Comparison of ENCODE assay signal across 7 mouse cellular contexts in genomic region chr4:43558028-43558630, GRCm38 (mm10). TPM values are rescaled to one million over a fixed set of nuclear protein-coding genes. Genes with fewer than 3 reads are reported as not detected.
DNase-seq lines count a peak whose midpoint lies in the region; ATAC-seq and TF ChIP-seq lines count a peak whose summit lies in the region.

No protein-coding gene starts in this region.

- H3K79me2 ChIP-seq in myocyte (ENCODE audit: control insufficient read depth, insufficient read depth): peaks cover 53% of the 10 kb centered on the region

- H3K4me2 ChIP-seq in forebrain, embryonic 13.5 days: no peak overlapping the region
- H3K4me2 ChIP-seq in myocyte (ENCODE audit: low read depth): peak overlapping the region; percentile 96

- H3K27ac ChIP-seq in forebrain, embryonic 13.5 days: 0 out of 2 replicates have a peak overlapping the region, but pooled peaks have one; percentile 14

- TF ChIP-seq POLR2A in myocyte (IDR thresholded peaks at IDR 0.05; ENCODE audit: insufficient read length, low read depth): peak; percentile 48

- peaks cover 34% of the 10 kb centered on the region for H3K4me1 ChIP-seq in forebrain, embryonic 13.5 days

- H3K9ac ChIP-seq in forebrain, embryonic 13.5 days: no peak overlapping the region; the same call in 1 of the 2 replicates

- no peaks in the 10 kb centered on the region for H3K9me3 ChIP-seq in forebrain, embryonic 13.5 days (replicated peaks)

- peaks cover 38% of the 10 kb centered on the region for H3K36me3 ChIP-seq in forebrain, embryonic 13.5 days (ENCODE audit: poor library complexity, severe bottlenecking)
- peaks cover 39% of the 10 kb centered on the region for H3K36me3 ChIP-seq in myocyte (ENCODE audit: control insufficient read depth, insufficient read depth)

- intact Hi-C loops in left cerebral cortex, postnatal 36 days (cut with DNase I): loop anchor here (5.0 kb wide), 1 partner anchor 66 kb away; the partner anchor contains the start of gene Ccdc107

- DNase-seq in urinary bladder, postnatal 14 days (ENCODE audit: low spot score): peak; percentile 33
- DNase-seq in urinary bladder, postnatal 4 days (ENCODE audit: low spot score in 2 of 2): no peak
- peak; percentile 84 for DNase-seq in kidney, postnatal 14 days
- DNase-seq in left cerebral cortex, postnatal 36 days (ENCODE audit: low spot score in 2 of 2): no peak

- no peak overlapping the region for H3K4me3 ChIP-seq in forebrain, embryonic 13.5 days
- H3K4me3 ChIP-seq in myocyte: peak overlapping the region; percentile 82

- peak overlapping the region; percentile 88 for H3ac ChIP-seq in myocyte (ENCODE audit: control insufficient read depth, insufficient read length)

- ATAC-seq in forebrain, embryonic 13.5 days: no peak
- no peak for ATAC-seq in cerebellum, adult (ENCODE audit: insufficient number of reproducible peaks, low FRiP score, low TSS enrichment)

- H3K27me3 ChIP-seq in forebrain, embryonic 13.5 days: no peaks in the 10 kb centered on the region
- H3K27me3 ChIP-seq in myocyte (ENCODE audit: control insufficient read depth, insufficient read depth, insufficient read length): no peaks in the 10 kb centered on the region

- 60% methylated on average over 5 of the region's 5 CpGs for WGBS in forebrain, embryonic 13.5 days

TF ChIP-seq in myocyte, 11 proteins besides CTCF, POLR2A, EP300 and RAD21:
- TF ChIP-seq POLR2AphosphoS2 (IDR thresholded peaks at IDR 0.05; ENCODE audit: insufficient read length, low read depth): peak; percentile 18
- no peak for TF ChIP-seq MAX (IDR thresholded peaks at IDR 0.05; ENCODE audit: low read depth)
- no peak for TF ChIP-seq USF1 (IDR thresholded peaks at IDR 0.05; ENCODE audit: low read depth)
- TF ChIP-seq SRF (IDR thresholded peaks at IDR 0.05; ENCODE audit: control insufficient read depth, insufficient read length, low read depth): no peak
- TF ChIP-seq MYOD1 (IDR thresholded peaks at IDR 0.05; ENCODE audit: control insufficient read depth in 1 of 3, insufficient read length in 2 of 3, low read depth in 2 of 3): no peak
- no peak for TF ChIP-seq MYOG (IDR thresholded peaks at IDR 0.05; ENCODE audit: control insufficient read depth in 1 of 3, insufficient read depth in 1 of 3, insufficient read length in 2 of 3, low read depth in 2 of 3)
- TF ChIP-seq REST (IDR thresholded peaks at IDR 0.05; ENCODE audit: insufficient read depth, insufficient read length): no peak
- TF ChIP-seq CEBPB (IDR thresholded peaks at IDR 0.05; ENCODE audit: insufficient read depth, poor library complexity, severe bottlenecking): 0 out of 2 replicates have a peak, but pooled peaks have one; percentile 32
- no peak for TF ChIP-seq TCF12 (IDR thresholded peaks at IDR 0.05; ENCODE audit: insufficient read depth, poor library complexity, severe bottlenecking)
- no peak for TF ChIP-seq TCF3 (IDR thresholded peaks at IDR 0.05; ENCODE audit: insufficient read length, low read depth)

RNA-seq across cellular contexts. Expression of gene Creb3, which starts 4.0 kb away (rescaled TPM):
- 61.8 and 65.1 TPM in 2 replicates for polyA plus RNA-seq in forebrain, embryonic 13.5 days (2015; fragmentation: Nextera tagmentation; extraction: Ambion mirVana)
- 73.9 TPM for polyA plus RNA-seq in myocyte (2012; fragmentation: generic; extraction: Trizol)
- 10 to 100 TPM; 74.4 to 84.8 TPM for total RNA-seq in left cerebral cortex, postnatal 36 days (2021)

RNA-seq across cellular contexts. Expression of gene Tln1, which starts 4.4 kb away (rescaled TPM):
- 48.0 and 54.7 TPM in 2 replicates for polyA plus RNA-seq in forebrain, embryonic 13.5 days (2015; fragmentation: Nextera tagmentation; extraction: Ambion mirVana)
- polyA plus RNA-seq in myocyte (2012; fragmentation: generic; extraction: Trizol): 225 TPM
- total RNA-seq in left cerebral cortex, postnatal 36 days (2021): 10 to 100 TPM; 43.0 to 45.4 TPM

RNA-seq across cellular contexts. Expression of gene Rgp1, which starts 20.4 kb away (rescaled TPM):
- polyA plus RNA-seq in forebrain, embryonic 13.5 days (2015; fragmentation: Nextera tagmentation; extraction: Ambion mirVana): 27.5 and 27.9 TPM in 2 replicates
- 28.6 TPM for polyA plus RNA-seq in myocyte (2012; fragmentation: generic; extraction: Trizol)
- total RNA-seq in left cerebral cortex, postnatal 36 days (2021): 10 to 100 TPM; 42.3 to 55.8 TPM

RNA-seq across cellular contexts. Expression of gene Gba2, which starts 20.5 kb away (rescaled TPM):
- polyA plus RNA-seq in forebrain, embryonic 13.5 days (2015; fragmentation: Nextera tagmentation; extraction: Ambion mirVana): 44.5 and 47.4 TPM in 2 replicates
- 5.9 TPM for polyA plus RNA-seq in myocyte (2012; fragmentation: generic; extraction: Trizol)
- total RNA-seq in left cerebral cortex, postnatal 36 days (2021): 10 to 100 TPM; 64.9 to 71.9 TPM

RNA-seq across cellular contexts. Expression of gene Msmp, which starts 26.2 kb away (rescaled TPM):
- polyA plus RNA-seq in forebrain, embryonic 13.5 days (2015; fragmentation: Nextera tagmentation; extraction: Ambion mirVana): 0.65 and 1.8 TPM in 2 replicates
- not detected for polyA plus RNA-seq in myocyte (2012; fragmentation: generic; extraction: Trizol)
- not detected for total RNA-seq in left cerebral cortex, postnatal 36 days (2021)

Comparison
In these comparisons a context has a peak if more than half of its experiments do, and no peak if none do; other contexts are left out.
1. DNase-seq: peak in urinary bladder, postnatal 14 days (single experiment) and kidney, postnatal 14 days (single experiment); none in urinary bladder, postnatal 4 days (0 of 2) and left cerebral cortex, postnatal 36 days (0 of 2).